Mouse (Mus musculus): ENCODE measurements around the gene Tgfa. TPM values are rescaled to one million over a fixed set of nuclear protein-coding genes. Genes with fewer than 3 reads are reported as not detected.

Tgfa gene
- polyA plus RNA-seq (2014; fragmentation: Nextera tagmentation; extraction: Ambion mirVana) = 4.5 and 5.2 TPM in 2 replicates

GRCm38 (mm10) chr6:86194941-86195932 lies at the start of gene Tgfa:
TSS of gene Tgfa (plus strand) at chr6:86195223.
- peak; percentile 90 for ATAC-seq (ENCODE audit: low read depth)
- Histone ChIP-seq H3K4me2 (ENCODE audit: low read depth, low read length) (peak within 1 kb of the TSS; percentile 98), H3K9ac (ENCODE audit: low read depth, low read length) (peak within 1 kb of the TSS; percentile 71), H3K4me3 (ENCODE audit: low read depth, low read length) (peak within 1 kb of the TSS; percentile 66), H3K27ac (replicated peaks; ENCODE audit: low read depth, low read length) (no peak within 1 kb of the TSS), H3K9me3 (ENCODE audit: control insufficient read depth, low read length) (no peaks in the 10 kb centered on the region), H3K27me3 (replicated peaks; ENCODE audit: control insufficient read depth, insufficient read depth, low read length) (peaks cover 28% of the 10 kb centered on the region), H3K36me3 (ENCODE audit: control insufficient read depth, insufficient read depth, low read length) (no peaks in the 10 kb centered on the region), H3K4me1 (ENCODE audit: control insufficient read depth, insufficient read depth, low read length) (peaks cover 17% of the 10 kb centered on the region)
- peak; percentile 66 for DNase-seq (ENCODE audit: low spot score)
- under 1% methylated on average over 44 of the region's 97 CpGs for WGBS

GRCm38 (mm10) chr6:86148518-86148917 lies 46.5 kb upstream of the Tgfa start:
- 48% methylated on average over 4 of the region's 4 CpGs for WGBS
- H3K4me3 ChIP-seq (ENCODE audit: low read depth, low read length) = no peak overlapping the region
- no peaks in the 10 kb centered on the region for H3K27me3 ChIP-seq (replicated peaks; ENCODE audit: control insufficient read depth, insufficient read depth, low read length)
- H3K9ac ChIP-seq (ENCODE audit: low read depth, low read length) = no peak overlapping the region
- H3K36me3 ChIP-seq (ENCODE audit: control insufficient read depth, insufficient read depth, low read length) = no peaks in the 10 kb centered on the region
- no peaks in the 10 kb centered on the region for H3K4me1 ChIP-seq (ENCODE audit: control insufficient read depth, insufficient read depth, low read length)
- H3K27ac ChIP-seq (replicated peaks; ENCODE audit: low read depth, low read length) = no peak overlapping the region
- DNase-seq (ENCODE audit: low spot score) (no peak), ATAC-seq (ENCODE audit: low read depth) (no peak)
- peaks cover 6% of the 10 kb centered on the region; the same call in 1 of the 2 replicates for H3K9me3 ChIP-seq (ENCODE audit: control insufficient read depth, low read length)
- H3K4me2 ChIP-seq (ENCODE audit: low read depth, low read length) = no peak overlapping the region

- Histone ChIP-seq H3K9me3 (ENCODE audit: control insufficient read depth, low read length) (peaks cover 6% of the 10 kb centered on the region; the same call in 1 of the 2 replicates), H3K36me3 (ENCODE audit: control insufficient read depth, insufficient read depth, low read length) (no peaks in the 10 kb centered on the region), H3K27ac (replicated peaks; ENCODE audit: low read depth, low read length) (no peak overlapping the region), H3K27me3 (replicated peaks; ENCODE audit: control insufficient read depth, insufficient read depth, low read length) (no peaks in the 10 kb centered on the region), H3K4me3 (ENCODE audit: low read depth, low read length) (no peak overlapping the region), H3K4me2 (ENCODE audit: low read depth, low read length) (no peak overlapping the region), H3K9ac (ENCODE audit: low read depth, low read length) (no peak overlapping the region), H3K4me1 (ENCODE audit: control insufficient read depth, insufficient read depth, low read length) (no peaks in the 10 kb centered on the region)
- no peak for ATAC-seq (ENCODE audit: low read depth)
- no peak for DNase-seq (ENCODE audit: low spot score)
- 34% methylated on average over 4 of the region's 4 CpGs for WGBS
These were observed 46.0 kb upstream of the Tgfa start for GRCm38 (mm10) chr6:86149001-86149400.

GRCm38 (mm10) chr6:86152676-86153075 lies 42.3 kb upstream of the Tgfa start:
- 92% methylated on average over 7 of the region's 7 CpGs for WGBS
- no peak for DNase-seq (ENCODE audit: low spot score)

GRCm38 (mm10) chr6:86153436-86153990 lies 41.5 kb upstream of the Tgfa start:
- Histone ChIP-seq H3K36me3 (ENCODE audit: control insufficient read depth, insufficient read depth, low read length) (no peaks in the 10 kb centered on the region), H3K4me3 (ENCODE audit: low read depth, low read length) (no peak overlapping the region), H3K9me3 (ENCODE audit: control insufficient read depth, low read length) (no peaks in the 10 kb centered on the region), H3K4me2 (ENCODE audit: low read depth, low read length) (no peak overlapping the region), H3K4me1 (ENCODE audit: control insufficient read depth, insufficient read depth, low read length) (peaks cover 3% of the 10 kb centered on the region; the same call in 1 of the 2 replicates), H3K27ac (replicated peaks; ENCODE audit: low read depth, low read length) (no peak overlapping the region), H3K27me3 (replicated peaks; ENCODE audit: control insufficient read depth, insufficient read depth, low read length) (no peaks in the 10 kb centered on the region), H3K9ac (ENCODE audit: low read depth, low read length) (no peak overlapping the region)
- 60% methylated on average over 8 of the region's 8 CpGs for WGBS
- ATAC-seq (ENCODE audit: low read depth) (no peak), DNase-seq (ENCODE audit: low spot score) (peak; percentile 23)

More at GRCm38 (mm10) chr6:86152676-86153075, 42.3 kb upstream of the Tgfa start:
- ATAC-seq (ENCODE audit: low read depth) = no peak
- Histone ChIP-seq H3K4me3 (ENCODE audit: low read depth, low read length) (no peak overlapping the region), H3K4me2 (ENCODE audit: low read depth, low read length) (no peak overlapping the region), H3K9ac (ENCODE audit: low read depth, low read length) (no peak overlapping the region), H3K4me1 (ENCODE audit: control insufficient read depth, insufficient read depth, low read length) (peaks cover 3% of the 10 kb centered on the region; the same call in 1 of the 2 replicates), H3K27me3 (replicated peaks; ENCODE audit: control insufficient read depth, insufficient read depth, low read length) (no peaks in the 10 kb centered on the region), H3K27ac (replicated peaks; ENCODE audit: low read depth, low read length) (no peak overlapping the region), H3K9me3 (ENCODE audit: control insufficient read depth, low read length) (no peaks in the 10 kb centered on the region), H3K36me3 (ENCODE audit: control insufficient read depth, insufficient read depth, low read length) (no peaks in the 10 kb centered on the region)

- H3K9me3 ChIP-seq (ENCODE audit: control insufficient read depth, low read length) = no peaks in the 10 kb centered on the region
- no peak overlapping the region for H3K27ac ChIP-seq (replicated peaks; ENCODE audit: low read depth, low read length)
- peaks cover 3% of the 10 kb centered on the region; the same call in 1 of the 2 replicates for H3K4me1 ChIP-seq (ENCODE audit: control insufficient read depth, insufficient read depth, low read length)
- no peak overlapping the region for H3K4me2 ChIP-seq (ENCODE audit: low read depth, low read length)
- 71% methylated on average over 5 of the region's 5 CpGs for WGBS
- DNase-seq (ENCODE audit: low spot score) = no peak
- no peak overlapping the region for H3K9ac ChIP-seq (ENCODE audit: low read depth, low read length)
- ATAC-seq (ENCODE audit: low read depth) = no peak
- H3K27me3 ChIP-seq (replicated peaks; ENCODE audit: control insufficient read depth, insufficient read depth, low read length) = no peaks in the 10 kb centered on the region
- H3K36me3 ChIP-seq (ENCODE audit: control insufficient read depth, insufficient read depth, low read length) = no peaks in the 10 kb centered on the region
- H3K4me3 ChIP-seq (ENCODE audit: low read depth, low read length) = no peak overlapping the region
These were observed 41.0 kb upstream of the Tgfa start for GRCm38 (mm10) chr6:86154006-86154405.

- no peak overlapping the region for H3K4me2 ChIP-seq (ENCODE audit: low read depth, low read length)
- H3K27me3 ChIP-seq (replicated peaks; ENCODE audit: control insufficient read depth, insufficient read depth, low read length) = no peaks in the 10 kb centered on the region
- 75% methylated on average over 2 of the region's 2 CpGs for WGBS
- DNase-seq (ENCODE audit: low spot score) = no peak
- ATAC-seq (ENCODE audit: low read depth) = no peak
- H3K4me3 ChIP-seq (ENCODE audit: low read depth, low read length) = no peak overlapping the region
- H3K4me1 ChIP-seq (ENCODE audit: control insufficient read depth, insufficient read depth, low read length) = peaks cover 3% of the 10 kb centered on the region; the same call in 1 of the 2 replicates
- H3K9me3 ChIP-seq (ENCODE audit: control insufficient read depth, low read length) = no peaks in the 10 kb centered on the region
- H3K27ac ChIP-seq (replicated peaks; ENCODE audit: low read depth, low read length) = no peak overlapping the region
- H3K36me3 ChIP-seq (ENCODE audit: control insufficient read depth, insufficient read depth, low read length) = no peaks in the 10 kb centered on the region
- no peak overlapping the region for H3K9ac ChIP-seq (ENCODE audit: low read depth, low read length)
These were observed 40.5 kb upstream of the Tgfa start for GRCm38 (mm10) chr6:86154481-86154880.

- WGBS = 58% methylated on average over 17 of the region's 17 CpGs
- Histone ChIP-seq H3K36me3 (ENCODE audit: control insufficient read depth, insufficient read depth, low read length) (no peaks in the 10 kb centered on the region), H3K4me3 (ENCODE audit: low read depth, low read length) (no peak overlapping the region), H3K4me2 (ENCODE audit: low read depth, low read length) (no peak overlapping the region), H3K27me3 (replicated peaks; ENCODE audit: control insufficient read depth, insufficient read depth, low read length) (no peaks in the 10 kb centered on the region), H3K9me3 (ENCODE audit: control insufficient read depth, low read length) (no peaks in the 10 kb centered on the region), H3K9ac (ENCODE audit: low read depth, low read length) (no peak overlapping the region), H3K4me1 (ENCODE audit: control insufficient read depth, insufficient read depth, low read length) (peaks cover 3% of the 10 kb centered on the region; the same call in 1 of the 2 replicates), H3K27ac (replicated peaks; ENCODE audit: low read depth, low read length) (no peak overlapping the region)
- ATAC-seq (ENCODE audit: low read depth) = peak; percentile 82
- DNase-seq (ENCODE audit: low spot score) = peak; percentile 87
These were observed 37.5 kb upstream of the Tgfa start for GRCm38 (mm10) chr6:86157253-86158234.

All from embryonic facial prominence, embryonic 14.5 days (tissue).